Mouse (Mus musculus): Measurements from ENCODE around the gene Skp1a. TPM values are rescaled to one million over a fixed set of nuclear protein-coding genes. Genes with fewer than 3 reads are reported as not detected.

The Skp1a gene
- total and polyA plus RNA-seq, 3 experiments = 38.9 to 255 (median 241) TPM

GRCm38 (mm10) chr11:52277433-52278150, 45.8 kb downstream of the Skp1a start:
- intact Hi-C loops (cut with DNase I) = no loop called here
- H3K4me1 ChIP-seq (ENCODE audit: control insufficient read depth, insufficient read depth, low read length) = peaks cover 2% of the 10 kb centered on the region
- H3K27me3 ChIP-seq (ENCODE audit: control insufficient read depth, insufficient read depth, low read length) = no peaks in the 10 kb centered on the region
- TF ChIP-seq POLR2A (IDR thresholded peaks at IDR 0.05; ENCODE audit: insufficient read depth, low read depth, low read length) = no peak
- no peak for TF ChIP-seq CTCF (IDR thresholded peaks at IDR 0.05)
- TF ChIP-seq EP300 (IDR thresholded peaks at IDR 0.05; ENCODE audit: insufficient read depth, low read depth, low read length) = no peak
- H3K9ac ChIP-seq (ENCODE audit: low read depth, low read length) = no peak overlapping the region
- DNase-seq = no peak
- no peaks in the 10 kb centered on the region for H3K79me2 ChIP-seq (replicated peaks; ENCODE audit: control insufficient read depth, insufficient read depth, low read length)
- H3K27ac ChIP-seq = no peak overlapping the region
- H3K4me3 ChIP-seq = no peak overlapping the region
- no peaks in the 10 kb centered on the region for H3K36me3 ChIP-seq (ENCODE audit: control insufficient read depth, insufficient read depth, low read length)
- 90% methylated on average over 6 of the region's 6 CpGs for WGBS

- no peak for DNase-seq
- Histone ChIP-seq H3K4me3 (no peak overlapping the region), H3K36me3 (ENCODE audit: control insufficient read depth, insufficient read depth, low read length) (no peaks in the 10 kb centered on the region), H3K9ac (ENCODE audit: low read depth, low read length) (no peak overlapping the region), H3K4me1 (ENCODE audit: control insufficient read depth, insufficient read depth, low read length) (no peaks in the 10 kb centered on the region), H3K79me2 (replicated peaks; ENCODE audit: control insufficient read depth, insufficient read depth, low read length) (no peaks in the 10 kb centered on the region), H3K27ac (no peak overlapping the region), H3K27me3 (ENCODE audit: control insufficient read depth, insufficient read depth, low read length) (no peaks in the 10 kb centered on the region)
- intact Hi-C loops (cut with DNase I) = no loop called here
- WGBS = 97% methylated on average over 3 of the region's 3 CpGs
- no peak for TF ChIP-seq CTCF (IDR thresholded peaks at IDR 0.05)
- no peak for TF ChIP-seq POLR2A (IDR thresholded peaks at IDR 0.05; ENCODE audit: insufficient read depth, low read depth, low read length)
- no peak for TF ChIP-seq EP300 (IDR thresholded peaks at IDR 0.05; ENCODE audit: insufficient read depth, low read depth, low read length)
Measured at GRCm38 (mm10) chr11:52278164-52278563, 46.4 kb downstream of the Skp1a start.

GRCm38 (mm10) chr11:52278991-52279390, 47.2 kb downstream of the Skp1a start:
- intact Hi-C loops (cut with DNase I) = no loop called here
- no peak for TF ChIP-seq POLR2A (IDR thresholded peaks at IDR 0.05; ENCODE audit: insufficient read depth, low read depth, low read length)
- no peak for TF ChIP-seq EP300 (IDR thresholded peaks at IDR 0.05; ENCODE audit: insufficient read depth, low read depth, low read length)
- TF ChIP-seq CTCF (IDR thresholded peaks at IDR 0.05) = no peak
- H3K27me3 ChIP-seq (ENCODE audit: control insufficient read depth, insufficient read depth, low read length) = no peaks in the 10 kb centered on the region
- 95% methylated on average over 6 of the region's 6 CpGs for WGBS
- no peaks in the 10 kb centered on the region for H3K36me3 ChIP-seq (ENCODE audit: control insufficient read depth, insufficient read depth, low read length)
- H3K27ac ChIP-seq = no peak overlapping the region
- H3K4me1 ChIP-seq (ENCODE audit: control insufficient read depth, insufficient read depth, low read length) = peaks cover 5% of the 10 kb centered on the region
- no peaks in the 10 kb centered on the region for H3K79me2 ChIP-seq (replicated peaks; ENCODE audit: control insufficient read depth, insufficient read depth, low read length)
- no peak overlapping the region for H3K4me3 ChIP-seq
- no peak overlapping the region for H3K9ac ChIP-seq (ENCODE audit: low read depth, low read length)
- DNase-seq = no peak

GRCm38 (mm10) chr11:52279611-52280145, 47.9 kb downstream of the Skp1a start:
- Histone ChIP-seq H3K9ac (ENCODE audit: low read depth, low read length) (no peak overlapping the region), H3K27ac (no peak overlapping the region), H3K79me2 (replicated peaks; ENCODE audit: control insufficient read depth, insufficient read depth, low read length) (no peaks in the 10 kb centered on the region), H3K4me3 (no peak overlapping the region), H3K27me3 (ENCODE audit: control insufficient read depth, insufficient read depth, low read length) (no peaks in the 10 kb centered on the region), H3K4me1 (ENCODE audit: control insufficient read depth, insufficient read depth, low read length) (peaks cover 7% of the 10 kb centered on the region), H3K36me3 (ENCODE audit: control insufficient read depth, insufficient read depth, low read length) (no peaks in the 10 kb centered on the region)
- TF ChIP-seq CTCF (IDR thresholded peaks at IDR 0.05) = no peak
- TF ChIP-seq EP300 (IDR thresholded peaks at IDR 0.05; ENCODE audit: insufficient read depth, low read depth, low read length) = no peak
- TF ChIP-seq POLR2A (IDR thresholded peaks at IDR 0.05; ENCODE audit: insufficient read depth, low read depth, low read length) = no peak
- no peak for DNase-seq
- intact Hi-C loops (cut with DNase I) = no loop called here
- 94% methylated on average over 8 of the region's 8 CpGs for WGBS

GRCm38 (mm10) chr11:52280566-52281455, 49.0 kb downstream of the Skp1a start:
- peaks cover 7% of the 10 kb centered on the region for H3K4me1 ChIP-seq (ENCODE audit: control insufficient read depth, insufficient read depth, low read length)
- H3K27me3 ChIP-seq (ENCODE audit: control insufficient read depth, insufficient read depth, low read length) = no peaks in the 10 kb centered on the region
- 94% methylated on average over 11 of the region's 11 CpGs for WGBS
- no peaks in the 10 kb centered on the region for H3K79me2 ChIP-seq (replicated peaks; ENCODE audit: control insufficient read depth, insufficient read depth, low read length)
- no peak for DNase-seq
- no peak for TF ChIP-seq POLR2A (IDR thresholded peaks at IDR 0.05; ENCODE audit: insufficient read depth, low read depth, low read length)
- TF ChIP-seq CTCF (IDR thresholded peaks at IDR 0.05) = no peak
- TF ChIP-seq EP300 (IDR thresholded peaks at IDR 0.05; ENCODE audit: insufficient read depth, low read depth, low read length) = no peak
- intact Hi-C loops (cut with DNase I) = no loop called here
- no peaks in the 10 kb centered on the region for H3K36me3 ChIP-seq (ENCODE audit: control insufficient read depth, insufficient read depth, low read length)
- no peak overlapping the region for H3K9ac ChIP-seq (ENCODE audit: low read depth, low read length)
- no peak overlapping the region for H3K27ac ChIP-seq
- no peak overlapping the region for H3K4me3 ChIP-seq

Measured in heart, adult 2 months (tissue).